Mouse (Mus musculus) neural tube, embryonic 11.5 days (tissue): ENCODE results near the gene Ypel3. TPM values are rescaled to one million over a fixed set of nuclear protein-coding genes. Genes with fewer than 3 reads are reported as not detected.

ENCODE experiments used
- ATAC-seq: fragments of 200-750 bp; cut with Nextera tagmentation; 2 replicates; pipeline ENCODE4 v1.8.0; 2017; ENCODE audit warnings: moderate number of reproducible peaks, mild to moderate bottlenecking, moderate TSS enrichment, moderate library complexity; ENCODE audit not compliant: insufficient read depth, low FRiP score, low TSS enrichment
- DNase-seq: peaks from one replicate; pipeline ENCODE4 v3.0.0-alpha.2; 2015; ENCODE audit warnings: low spot score
- H3K27ac ChIP-seq: fragments of 300-500 bp; sonication (generic); 2 replicates; pipeline ENCODE4 v1.5.1; 2014; ENCODE audit warnings: low read depth, mild to moderate bottlenecking, low read length
- H3K27me3 ChIP-seq: fragments of 300-500 bp; sonication (generic); 2 replicates; pipeline ENCODE4 v1.6.1; 2014; ENCODE audit warnings: mild to moderate bottlenecking, low read length, mixed read lengths; ENCODE audit not compliant: control insufficient read depth, insufficient read depth
- H3K36me3 ChIP-seq: fragments of 300-500 bp; sonication (generic); 2 replicates; pipeline ENCODE4 v1.6.1; 2014; ENCODE audit warnings: mild to moderate bottlenecking, low read length, moderate library complexity, mixed read lengths; ENCODE audit not compliant: control insufficient read depth, insufficient read depth
- H3K4me1 ChIP-seq: fragments of 300-500 bp; sonication (generic); 2 replicates; pipeline ENCODE4 v1.6.1; 2014; ENCODE audit warnings: low read length, mixed read lengths; ENCODE audit not compliant: control insufficient read depth, insufficient read depth
- H3K4me2 ChIP-seq: fragments of 300-500 bp; sonication (generic); 2 replicates; pipeline ENCODE4 v1.6.1; 2014; ENCODE audit warnings: low read depth, mild to moderate bottlenecking, moderate library complexity
- H3K4me3 ChIP-seq: fragments of 300-500 bp; sonication (generic); 2 replicates; pipeline ENCODE4 v1.5.1; 2014; ENCODE audit warnings: low read depth, low read length
- H3K9ac ChIP-seq: fragments of 300-500 bp; sonication (generic); 2 replicates; pipeline ENCODE4 v1.6.1; 2014; ENCODE audit warnings: mild to moderate bottlenecking, low read length
- H3K9me3 ChIP-seq: fragments of 300-500 bp; sonication (generic); 2 replicates; pipeline ENCODE4 v1.6.1; 2016; ENCODE audit warnings: low read length; ENCODE audit not compliant: control insufficient read depth
- WGBS: fragments of 180-500 bp; shearing (Covaris S2); extraction: QIAGEN DNeasy Blood & Tissue Kit; methylation state at CpG from one replicate; pipeline ENCODE4 v1.1.7; 2014; 5-methylcytosine and 5-hydroxymethylcytosine counted together
- polyA plus RNA-seq: library from polyadenylated mRNA; unstranded; fragments of >200 nt; fragmentation: Nextera tagmentation; extraction: Ambion mirVana; gene quantifications from 2 replicates; pipeline ENCODE4 v1.2.1, GENCODE M21; 2014

Gene Ypel3
- polyA plus RNA-seq, 1 experiment from 2014 or later: 121 TPM

- Histone ChIP-seq H3K27ac (no peak overlapping the region), H3K4me1 (peaks cover 18% of the 10 kb centered on the region), H3K9ac (no peak overlapping the region), H3K36me3 (peaks cover 15% of the 10 kb centered on the region), H3K9me3 (no peaks in the 10 kb centered on the region), H3K4me3 (no peak overlapping the region), H3K27me3 (no peaks in the 10 kb centered on the region), H3K4me2 (no peak overlapping the region)
- 77% methylated on average over 4 of the region's 4 CpGs for WGBS
- ATAC-seq (no peak), DNase-seq (no peak)
These were observed 17.5 kb downstream of the Ypel3 start for GRCm38 (mm10) chr7:126794271-126794605.

DNA sequence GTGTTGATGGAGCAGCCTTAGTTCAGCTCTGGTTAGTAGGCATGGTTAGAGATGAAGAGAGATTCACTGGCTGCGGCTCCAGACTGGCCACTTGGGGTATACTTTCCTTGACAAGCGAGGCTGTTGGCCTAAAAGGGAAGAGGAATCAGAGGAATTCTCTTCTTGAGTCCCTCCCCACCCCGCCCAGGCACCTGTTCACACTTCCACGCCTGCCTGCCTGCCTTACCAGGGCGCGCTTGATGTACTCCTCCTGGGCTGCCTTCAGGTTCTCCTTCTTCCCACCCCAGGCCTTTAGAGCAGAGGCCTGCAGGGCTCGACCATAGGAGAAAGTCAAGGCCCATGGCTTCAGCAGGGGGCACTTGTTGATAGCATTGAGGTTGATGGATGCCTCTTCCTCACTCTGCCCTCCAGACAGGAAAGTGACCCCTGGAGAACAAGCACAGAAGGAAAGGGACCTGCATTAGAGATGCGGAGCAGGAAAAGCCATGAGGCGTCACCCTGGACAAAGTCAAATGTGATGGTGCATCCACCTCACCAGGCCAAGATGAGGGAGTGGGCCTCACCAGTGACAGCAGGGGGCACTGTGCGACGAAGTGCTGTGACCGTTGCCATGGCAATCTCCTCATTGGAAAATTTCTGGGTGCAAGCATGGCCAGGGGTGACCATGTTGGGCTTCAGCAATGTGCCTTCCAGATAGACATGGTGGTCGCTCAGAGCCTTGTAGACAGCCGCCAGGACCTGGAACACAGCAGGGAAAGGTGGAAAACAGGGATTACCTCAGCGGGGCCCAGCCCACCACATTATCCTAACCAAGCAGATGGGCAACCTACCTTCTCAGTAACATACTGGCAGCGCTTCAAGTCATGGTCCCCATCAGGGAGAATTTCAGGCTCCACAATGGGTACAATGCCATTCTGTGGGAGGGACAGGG is 18.9 kb downstream of the Ypel3 start:
- no peak overlapping the region for H3K9ac ChIP-seq
- no peaks in the 10 kb centered on the region for H3K27me3 ChIP-seq
- H3K4me3 ChIP-seq: no peak overlapping the region
- H3K36me3 ChIP-seq: peaks cover 13% of the 10 kb centered on the region
- no peak for DNase-seq
- H3K4me1 ChIP-seq: peaks cover 24% of the 10 kb centered on the region
- H3K4me2 ChIP-seq: no peak overlapping the region
- H3K27ac ChIP-seq: no peak overlapping the region
- WGBS: 84% methylated on average over 16 of the region's 16 CpGs
- no peak for ATAC-seq
- H3K9me3 ChIP-seq: no peaks in the 10 kb centered on the region

DNA sequence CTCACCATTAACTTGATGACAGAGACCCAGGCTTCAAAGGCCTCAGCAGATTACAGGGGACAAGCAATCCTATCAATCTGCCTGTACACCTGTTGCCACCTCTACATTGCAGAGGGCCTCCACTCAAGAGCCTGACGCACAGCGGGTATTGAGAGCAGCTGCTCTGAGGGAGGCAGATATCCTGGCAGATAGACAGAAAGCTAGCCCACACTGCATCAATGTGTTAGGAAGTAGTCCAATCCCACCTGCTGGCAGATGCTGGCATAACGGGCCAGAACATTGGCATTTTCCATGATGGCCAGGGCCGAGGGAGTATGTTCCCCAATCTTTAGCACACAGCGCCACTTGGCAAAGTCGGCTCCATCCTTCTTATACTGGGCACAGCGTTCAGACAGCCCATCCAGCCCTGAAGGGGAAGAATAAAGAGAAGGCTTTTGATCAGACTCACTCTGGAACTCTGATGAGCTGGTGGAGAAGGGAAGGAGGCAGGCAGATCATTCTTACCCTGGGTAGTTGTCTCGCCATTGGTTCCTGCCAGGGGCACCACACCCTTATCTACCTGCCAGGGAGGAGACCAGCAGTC is 19.7 kb downstream of the Ypel3 start:
- WGBS: 81% methylated on average over 8 of the region's 8 CpGs
- Histone ChIP-seq H3K4me2 (no peak overlapping the region), H3K9me3 (no peaks in the 10 kb centered on the region), H3K4me1 (peaks cover 22% of the 10 kb centered on the region), H3K9ac (no peak overlapping the region), H3K4me3 (no peak overlapping the region), H3K36me3 (peaks cover 13% of the 10 kb centered on the region), H3K27ac (no peak overlapping the region), H3K27me3 (no peaks in the 10 kb centered on the region)
- no peak for ATAC-seq
- no peak for DNase-seq

GRCm38 (mm10) chr7:126797411-126798126 is 20.8 kb downstream of the Ypel3 start, which contains the start of gene Fam57b:
Gene Fam57b, plus strand, starts transcription at chr7:126797668.
- Histone ChIP-seq H3K27ac (peak within 1 kb of the TSS; percentile 75; the same call in 1 of the 2 replicates), H3K4me1 (peaks cover 22% of the 10 kb centered on the region), H3K36me3 (peaks cover 13% of the 10 kb centered on the region), H3K4me3 (peak within 1 kb of the TSS; percentile 85), H3K4me2 (peak within 1 kb of the TSS; percentile 88), H3K27me3 (no peaks in the 10 kb centered on the region), H3K9me3 (no peaks in the 10 kb centered on the region), H3K9ac (peak within 1 kb of the TSS; percentile 85)
- ATAC-seq (no peak), DNase-seq (no peak)
- 40% methylated on average over 21 of the region's 21 CpGs for WGBS

DNA sequence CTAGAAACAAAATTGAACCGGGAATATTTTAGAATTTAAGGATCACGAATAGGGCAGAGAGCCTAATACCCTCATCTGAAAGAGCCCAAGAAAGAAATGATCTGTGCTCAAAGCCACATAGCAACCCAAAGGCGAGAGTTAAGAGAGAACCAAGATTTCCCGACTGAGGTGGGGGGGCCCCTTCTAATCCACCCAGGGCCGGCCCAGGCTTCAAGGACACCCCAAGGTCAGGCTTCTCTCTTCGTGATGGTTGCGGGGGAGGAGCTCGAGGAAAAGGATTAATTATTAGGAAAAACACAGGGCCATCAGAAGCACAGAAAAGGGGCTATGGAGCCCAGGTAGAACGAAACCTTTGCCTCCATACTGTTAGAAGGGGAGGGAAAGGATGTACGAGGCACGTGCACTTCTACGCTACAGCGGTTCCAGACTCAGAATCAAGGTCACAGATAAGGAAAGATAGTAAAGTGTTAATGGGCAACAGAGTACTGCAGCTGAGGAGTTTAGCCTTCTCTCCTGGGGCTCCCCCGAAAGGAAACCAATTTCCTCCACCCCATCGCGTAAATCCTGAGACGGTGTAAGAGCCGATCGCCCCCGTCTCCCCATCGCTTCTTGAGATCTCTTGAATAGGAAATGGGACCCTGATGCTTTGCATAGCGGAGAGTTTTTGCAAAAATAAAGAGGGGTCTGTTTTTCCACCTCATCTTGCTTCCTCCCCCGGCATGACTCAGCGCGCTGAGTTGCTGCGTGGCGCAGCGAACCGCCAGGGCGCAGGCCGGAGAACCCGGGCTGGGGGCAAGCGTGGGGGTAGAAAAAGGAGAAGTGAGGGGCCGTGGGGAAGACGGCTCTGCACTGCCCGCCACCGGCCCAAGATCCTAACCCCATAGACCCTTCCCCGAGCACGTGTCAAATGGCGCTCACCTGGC is 21.6 kb downstream of the Ypel3 start:
- no peaks in the 10 kb centered on the region for H3K27me3 ChIP-seq
- peak overlapping the region; percentile 88 for H3K4me2 ChIP-seq
- WGBS: under 1% methylated on average over 40 of the region's 40 CpGs
- DNase-seq (no peak), ATAC-seq (no peak)
- H3K9me3 ChIP-seq: no peaks in the 10 kb centered on the region
- H3K36me3 ChIP-seq: peaks cover 13% of the 10 kb centered on the region
- H3K4me3 ChIP-seq: peak overlapping the region; percentile 85
- H3K9ac ChIP-seq: peak overlapping the region; percentile 85
- peaks cover 18% of the 10 kb centered on the region for H3K4me1 ChIP-seq
- H3K27ac ChIP-seq: peak overlapping the region; percentile 75

DNA sequence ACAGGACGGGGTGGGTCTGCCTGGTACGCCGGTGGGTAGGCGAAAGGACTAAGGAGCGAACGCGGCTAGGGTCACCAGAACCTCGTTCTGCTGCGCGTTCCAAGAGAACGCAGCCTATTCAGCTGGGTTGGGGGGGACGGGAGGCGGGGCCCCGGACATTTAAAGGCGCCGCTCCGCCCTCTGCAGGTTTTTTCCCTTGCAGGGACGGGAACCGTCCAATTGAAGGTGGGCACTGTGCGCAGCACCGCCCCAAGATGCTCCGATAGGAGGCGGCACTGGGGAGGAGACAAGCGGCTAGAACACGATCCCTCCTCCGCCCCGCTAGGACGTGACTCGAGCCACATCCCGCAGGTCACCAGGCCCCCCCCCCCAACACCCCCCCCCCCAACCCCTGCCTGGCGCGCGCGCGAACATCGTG is 22.3 kb downstream of the Ypel3 start:
- Histone ChIP-seq H3K36me3 (peaks cover 13% of the 10 kb centered on the region), H3K4me2 (peak overlapping the region; percentile 88), H3K9ac (peak overlapping the region; percentile 85), H3K4me1 (peaks cover 18% of the 10 kb centered on the region), H3K4me3 (peak overlapping the region; percentile 85), H3K27me3 (no peaks in the 10 kb centered on the region), H3K9me3 (no peaks in the 10 kb centered on the region), H3K27ac (peak overlapping the region; percentile 90)
- DNase-seq (peak; percentile 96), ATAC-seq (peak; percentile 95)
- under 1% methylated on average over 29 of the region's 36 CpGs for WGBS

DNA sequence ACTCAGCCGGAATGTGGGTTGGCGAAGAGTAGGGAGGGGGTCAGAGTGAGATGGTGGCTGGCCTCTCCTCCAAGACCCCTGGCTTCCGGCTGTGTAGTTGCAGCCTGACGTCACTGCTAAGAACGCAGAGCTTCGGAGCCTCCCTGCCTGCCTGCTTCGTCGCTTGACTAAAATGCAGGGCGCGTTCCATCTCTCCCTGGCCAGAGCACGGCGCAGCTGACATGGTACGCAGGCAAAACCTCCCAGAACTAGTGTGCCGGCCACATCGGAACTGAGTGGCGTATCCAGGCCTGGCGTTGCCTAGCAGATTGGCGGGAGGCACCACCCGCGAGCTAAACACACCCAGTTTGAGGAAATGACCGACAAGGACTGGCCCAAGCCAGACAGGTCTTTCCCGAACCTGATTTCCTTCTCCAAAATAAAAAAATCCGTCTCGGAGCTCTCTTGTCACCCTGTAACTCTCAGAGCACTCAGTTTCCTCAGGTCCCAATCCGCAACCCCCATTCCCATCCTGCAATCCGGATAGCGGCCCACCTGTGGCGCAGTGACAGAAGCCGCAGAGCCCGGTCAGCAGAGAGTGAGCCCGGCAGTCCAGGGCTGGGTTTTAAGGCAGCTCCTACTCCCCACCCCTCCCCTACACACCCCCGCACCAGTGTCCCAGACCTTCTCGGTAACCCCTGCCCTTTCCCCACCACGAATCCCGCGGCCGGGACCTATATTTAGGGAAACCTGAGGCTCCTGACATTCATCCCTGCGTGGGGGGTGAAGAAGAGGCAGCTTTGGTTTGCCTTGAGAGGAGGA is 22.9 kb downstream of the Ypel3 start:
- peaks cover 18% of the 10 kb centered on the region for H3K4me1 ChIP-seq
- peak overlapping the region; percentile 85 for H3K4me3 ChIP-seq
- H3K9ac ChIP-seq: peak overlapping the region; percentile 64
- H3K36me3 ChIP-seq: peaks cover 13% of the 10 kb centered on the region
- ATAC-seq: peak; percentile 89
- H3K9me3 ChIP-seq: no peaks in the 10 kb centered on the region
- no peak for DNase-seq
- H3K27ac ChIP-seq: peak overlapping the region; percentile 90
- no peaks in the 10 kb centered on the region for H3K27me3 ChIP-seq
- WGBS: under 1% methylated on average over 38 of the region's 38 CpGs
- H3K4me2 ChIP-seq: peak overlapping the region; percentile 88
